Mouse (Mus musculus) adrenal gland, adult 2 months (tissue): Measurements from ENCODE around the gene Kmt2d. TPM values are rescaled to one million over a fixed set of nuclear protein-coding genes. Genes with fewer than 3 reads are reported as not detected.

Source experiments
- DNase-seq: peaks from one replicate; pipeline ENCODE4 v3.0.0; 2021
- polyA plus RNA-seq: library from polyadenylated mRNA; depleted of rRNA; stranded (reverse); fragments of >200 nt; gene quantifications from 2 replicates; pipeline ENCODE4 v1.2.3, GENCODE M21; 2012; rRNA removed
- total RNA-seq, 2 experiments: library from RNA; stranded (reverse); gene quantifications; 2 replicates each; pipeline ENCODE4 v1.2.3; 2021

The Kmt2d gene
- total and polyA plus RNA-seq, 3 experiments: 22.3 to 58.2 (median 36.8) TPM

- peak; percentile 77 for DNase-seq
Observed at GRCm38 (mm10) chr15:98799396-98799795, 71.6 kb downstream of the Kmt2d start.

DNA sequence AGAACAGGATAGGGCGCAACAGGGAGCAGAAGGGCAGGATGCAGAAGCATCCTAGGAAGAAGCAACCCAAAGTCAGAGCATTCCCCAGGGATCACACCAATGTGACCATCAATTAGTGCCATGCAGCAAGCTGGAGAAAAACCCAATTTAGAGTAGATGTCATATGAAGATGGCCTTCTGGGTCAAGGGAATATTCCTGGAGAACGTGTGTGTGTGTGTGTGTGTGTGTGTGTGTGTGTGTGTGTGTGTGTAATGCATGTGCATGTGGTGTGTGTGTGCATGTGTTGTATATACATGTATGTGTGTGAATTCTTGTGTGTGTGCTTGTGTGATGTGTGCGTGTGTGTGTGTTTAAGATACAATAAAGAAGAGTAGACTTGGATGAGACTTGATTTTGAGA is 72.1 kb downstream of the Kmt2d start:
- no peak for DNase-seq

- DNase-seq: no peak
Observed at GRCm38 (mm10) chr15:98797835-98798492, 73.0 kb downstream of the Kmt2d start.

DNA sequence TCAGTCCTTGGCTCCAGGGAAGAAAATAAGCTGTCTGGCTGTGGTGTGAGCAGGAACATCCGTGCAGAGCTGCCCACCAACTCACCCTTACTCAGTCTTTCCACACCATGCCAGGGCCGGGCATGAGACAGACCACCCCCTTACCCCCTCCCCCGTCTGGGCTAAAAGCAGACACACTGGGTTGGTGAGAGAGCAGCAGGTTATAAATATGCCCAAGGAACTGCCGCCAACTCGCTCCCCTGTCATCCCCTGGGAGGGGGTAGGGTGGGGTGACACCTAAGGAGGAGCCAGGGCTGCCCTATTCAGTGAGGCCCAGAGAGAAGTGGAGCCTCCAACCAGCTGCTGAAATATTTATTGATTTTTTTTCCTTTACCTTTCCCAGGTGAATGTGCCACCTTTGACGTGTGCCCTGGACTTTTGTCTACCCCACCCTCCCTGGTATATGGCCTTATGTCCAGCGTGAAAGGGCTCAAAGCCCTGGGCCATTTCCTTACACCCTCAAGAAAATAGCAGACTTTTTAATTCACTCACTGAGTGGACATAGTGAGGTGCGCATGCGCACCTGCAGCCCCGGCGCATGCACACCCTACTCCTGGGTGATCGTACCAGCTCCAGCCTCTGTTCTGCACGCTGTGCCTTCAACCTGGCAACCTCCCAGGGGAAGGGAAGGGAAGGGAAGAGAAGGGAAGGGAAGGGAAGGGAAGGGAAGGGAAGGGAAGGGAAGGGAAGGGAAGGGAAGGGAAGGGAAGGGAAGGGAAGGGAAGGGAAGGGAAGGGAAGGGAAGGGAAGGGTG is 74.0 kb downstream of the Kmt2d start:
- no peak for DNase-seq

DNA sequence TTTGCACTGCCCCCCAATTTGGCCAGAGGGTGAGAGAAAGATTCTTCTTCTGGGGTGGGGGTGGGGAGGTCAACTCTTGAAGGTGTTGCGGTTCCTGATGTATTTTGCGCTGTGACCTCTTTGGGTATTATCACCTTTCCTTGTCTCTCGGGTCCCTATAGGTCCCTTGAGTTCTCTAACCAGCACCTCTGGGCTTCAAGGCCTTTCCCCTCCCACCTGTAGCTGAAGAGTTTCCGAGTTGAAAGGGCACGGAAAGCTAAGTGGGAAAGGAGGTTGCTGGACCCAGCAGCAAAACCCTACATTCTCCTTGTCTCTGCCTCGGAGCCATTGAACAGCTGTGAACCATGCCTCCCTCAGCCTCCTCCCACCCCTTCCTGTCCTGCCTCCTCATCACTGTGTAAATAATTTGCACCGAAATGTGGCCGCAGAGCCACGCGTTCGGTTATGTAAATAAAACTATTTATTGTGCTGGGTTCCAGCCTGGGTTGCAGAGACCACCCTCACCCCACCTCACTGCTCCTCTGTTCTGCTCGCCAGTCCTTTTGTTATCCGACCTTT is 77.8 kb downstream of the Kmt2d start:
- DNase-seq: no peak

DNA sequence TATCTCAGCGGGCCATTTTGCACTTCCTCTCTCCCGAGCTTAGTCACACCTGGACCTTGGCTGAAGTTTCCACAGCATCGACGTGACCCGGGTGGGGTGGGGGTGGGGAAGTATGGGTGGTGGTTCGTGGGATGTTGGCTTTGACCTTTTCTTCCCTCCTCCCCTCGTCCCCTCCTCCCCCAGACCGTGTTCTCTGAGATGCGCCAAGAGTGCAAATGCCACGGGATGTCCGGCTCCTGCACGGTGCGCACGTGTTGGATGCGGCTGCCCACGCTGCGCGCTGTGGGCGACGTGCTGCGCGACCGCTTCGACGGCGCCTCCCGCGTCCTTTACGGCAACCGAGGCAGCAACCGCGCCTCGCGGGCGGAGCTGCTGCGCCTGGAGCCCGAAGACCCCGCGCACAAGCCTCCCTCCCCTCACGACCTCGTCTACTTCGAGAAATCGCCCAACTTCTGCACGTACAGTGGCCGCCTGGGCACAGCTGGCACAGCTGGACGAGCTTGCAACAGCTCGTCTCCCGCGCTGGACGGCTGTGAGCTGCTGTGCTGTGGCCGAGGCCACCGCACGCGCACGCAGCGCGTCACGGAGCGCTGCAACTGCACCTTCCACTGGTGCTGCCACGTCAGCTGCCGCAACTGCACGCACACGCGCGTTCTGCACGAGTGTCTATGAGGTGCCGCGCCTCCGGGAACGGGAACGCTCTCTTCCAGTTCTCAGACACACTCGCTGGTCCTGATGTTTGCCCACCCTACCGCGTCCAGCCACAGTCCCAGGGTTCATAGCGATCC is 78.6 kb downstream of the Kmt2d start:
- DNase-seq: no peak

GRCm38 (mm10) chr15:98791771-98792170 is 79.2 kb downstream of the Kmt2d start:
- DNase-seq: no peak

DNA sequence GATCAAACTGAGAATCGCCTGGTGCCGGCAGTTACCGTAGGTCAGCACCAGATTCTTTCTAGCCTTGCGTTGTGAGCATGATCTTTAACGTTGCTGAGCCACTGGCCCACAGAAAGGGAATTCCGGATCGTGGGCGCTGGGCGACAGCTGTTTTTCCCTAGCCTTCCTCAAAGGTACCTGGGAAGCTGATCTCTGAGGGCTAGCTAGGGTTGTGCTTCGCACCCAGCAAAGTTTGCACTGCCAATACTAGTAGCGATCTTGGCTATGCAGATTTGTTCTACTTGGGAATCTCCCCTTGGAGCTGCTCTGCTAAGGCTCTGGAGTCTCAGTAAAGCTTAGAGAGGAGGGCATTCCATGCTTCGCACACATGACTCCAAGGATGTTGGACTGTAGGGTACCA is 79.8 kb downstream of the Kmt2d start:
- DNase-seq: no peak

GRCm38 (mm10) chr15:98790761-98791160 is 80.2 kb downstream of the Kmt2d start:
- no peak for DNase-seq

- DNase-seq: peak; percentile 68
Observed at GRCm38 (mm10) chr15:98789661-98790535, 81.1 kb downstream of the Kmt2d start, which contains the start of gene Wnt1. Gene Wnt1 (plus strand): TSS chr15:98789857.

DNA sequence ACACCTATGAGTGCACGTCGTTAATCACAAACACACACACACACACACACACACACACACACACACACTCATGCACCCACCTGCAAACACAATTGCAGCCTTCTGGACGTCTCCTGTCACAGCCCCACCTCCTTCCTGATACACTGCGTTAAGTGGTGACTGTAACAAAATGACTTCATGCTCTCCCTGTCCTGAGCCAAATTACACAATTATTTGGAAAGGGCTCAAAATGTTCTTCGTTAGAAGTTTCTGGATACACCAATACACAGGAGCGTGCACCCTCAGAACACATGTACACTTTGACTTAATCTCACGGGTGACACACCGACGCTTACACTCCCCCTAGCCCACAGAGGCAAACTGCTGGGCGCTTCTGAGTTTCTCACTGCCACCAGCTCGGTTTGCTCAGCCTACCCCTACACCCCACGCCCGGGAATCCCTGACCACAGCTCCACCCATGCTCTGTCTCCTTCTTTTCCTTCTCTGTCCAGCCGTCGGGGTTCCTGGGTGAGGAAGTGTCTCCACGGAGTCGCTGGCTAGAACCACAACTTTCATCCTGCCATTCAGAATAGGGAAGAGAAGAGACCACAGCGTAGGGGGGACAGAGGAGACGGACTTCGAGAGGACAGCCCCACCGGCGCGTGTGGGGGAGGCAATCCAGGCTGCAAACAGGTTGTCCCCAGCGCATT is 81.9 kb downstream of the Kmt2d start:
- DNase-seq: peak; percentile 39

- DNase-seq: no peak
Observed at GRCm38 (mm10) chr15:98787930-98788329, 83.1 kb downstream of the Kmt2d start.

DNA sequence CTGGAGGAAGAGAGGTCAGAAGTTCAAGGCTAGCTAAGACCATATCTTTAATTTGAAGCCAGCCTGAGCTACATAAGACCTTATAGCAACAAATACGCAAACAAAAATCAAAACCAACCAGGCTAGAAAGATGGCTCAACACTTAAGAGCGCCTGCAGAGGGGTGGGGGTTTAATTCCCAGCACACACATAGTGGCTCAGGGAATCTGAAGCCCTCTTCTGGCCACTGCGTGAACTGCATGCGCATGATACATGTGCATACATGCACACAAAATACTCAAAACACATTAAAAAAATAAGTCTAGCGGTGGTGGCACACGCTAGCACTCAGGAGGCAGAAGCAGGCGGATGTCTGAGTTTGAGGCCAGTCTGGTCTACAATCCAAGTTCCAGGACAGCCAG is 85.3 kb downstream of the Kmt2d start:
- DNase-seq: no peak

Other genes starting within 250 kb of the Kmt2d start
- gene Cacnb3, start 240.4 kb downstream of the Kmt2d start, total RNA-seq: 10 to 100 TPM; 12.8 to 17.7 TPM
- gene Cacnb3, start 240.4 kb downstream of the Kmt2d start, polyA plus RNA-seq: 25.9 and 31.1 TPM in 2 replicates
- 10 to 100 TPM; 65.5 to 84.6 TPM for gene Ddx23, start 208.3 kb downstream of the Kmt2d start, total RNA-seq
- 25.6 and 27.7 TPM in 2 replicates for gene Ddx23, start 208.3 kb downstream of the Kmt2d start, polyA plus RNA-seq
- gene Rnd1, start 193.7 kb downstream of the Kmt2d start, total RNA-seq: 1 to 10 TPM; 3.9 to 4.0 TPM
- 1.4 and 3.0 TPM in 2 replicates for gene Rnd1, start 193.7 kb downstream of the Kmt2d start, polyA plus RNA-seq
- gene Ccdc65, start 163.0 kb downstream of the Kmt2d start, total RNA-seq: under 1 TPM; 0.32 to 0.62 TPM
- 0.11 and 0.23 TPM in 2 replicates for gene Ccdc65, start 163.0 kb downstream of the Kmt2d start, polyA plus RNA-seq
- 1 to 10 TPM; 4.9 to 9.3 TPM for gene Fkbp11, start 143.0 kb downstream of the Kmt2d start, total RNA-seq
- gene Fkbp11, start 143.0 kb downstream of the Kmt2d start, polyA plus RNA-seq: 8.4 and 10.0 TPM in 2 replicates
- gene Arf3, start 108.0 kb downstream of the Kmt2d start, total RNA-seq: 100 to 1,000 TPM; 130 to 136 TPM
- 82.4 and 106 TPM in 2 replicates for gene Arf3, start 108.0 kb downstream of the Kmt2d start, polyA plus RNA-seq
- 1 to 10 TPM in 1 of 2 experiments, under 1 TPM in 1; 0.84 to 2.2 TPM for gene Wnt10b, start 93.1 kb downstream of the Kmt2d start, total RNA-seq
- gene Wnt10b, start 93.1 kb downstream of the Kmt2d start, polyA plus RNA-seq: 0.45 and 2.2 TPM in 2 replicates
- not detected for gene Wnt1, start 81.3 kb downstream of the Kmt2d start, total RNA-seq
- gene Wnt1, start 81.3 kb downstream of the Kmt2d start, polyA plus RNA-seq: 0.08 TPM in 1 of 2 replicates, not detected in the other
- under 1 TPM in 1 of 2 experiments, not detected in 1; 0.35 TPM for gene Ddn, start 61.7 kb downstream of the Kmt2d start, total RNA-seq
- 0.03 and 0.08 TPM in 2 replicates for gene Ddn, start 61.7 kb downstream of the Kmt2d start, polyA plus RNA-seq
- 10 to 100 TPM; 77.1 to 79.8 TPM for gene Prkag1, start 39.7 kb downstream of the Kmt2d start, total RNA-seq
- 54.9 and 57.3 TPM in 2 replicates for gene Prkag1, start 39.7 kb downstream of the Kmt2d start, polyA plus RNA-seq
- 1 to 10 TPM in 1 of 2 experiments, under 1 TPM in 1; 0.69 to 3.6 TPM for gene Rhebl1, start 23.3 kb upstream of the Kmt2d start, total RNA-seq
- gene Rhebl1, start 23.3 kb upstream of the Kmt2d start, polyA plus RNA-seq: 1.3 and 2.0 TPM in 2 replicates
- 1 to 10 TPM; 2.3 to 3.5 TPM for gene Dhh, start 27.3 kb upstream of the Kmt2d start, total RNA-seq
- 3.1 and 3.8 TPM in 2 replicates for gene Dhh, start 27.3 kb upstream of the Kmt2d start, polyA plus RNA-seq
- gene Lmbr1l, start 47.0 kb upstream of the Kmt2d start, total RNA-seq: 10 to 100 TPM; 11.5 to 14.2 TPM
- 36.3 and 58.5 TPM in 2 replicates for gene Lmbr1l, start 47.0 kb upstream of the Kmt2d start, polyA plus RNA-seq
- gene Tuba1b, start 63.4 kb upstream of the Kmt2d start, total RNA-seq: 100 to 1,000 TPM; 235 to 261 TPM
- 616 and 725 TPM in 2 replicates for gene Tuba1b, start 63.4 kb upstream of the Kmt2d start, polyA plus RNA-seq
- gene Gm49450, start 82.3 kb upstream of the Kmt2d start, total RNA-seq: 10 to 100 TPM in 1 of 2 experiments, not detected in 1; 10.9 TPM
- gene Gm49450, start 82.3 kb upstream of the Kmt2d start, polyA plus RNA-seq: 49.5 and 126 TPM in 2 replicates
- gene Tuba1a, start 82.5 kb upstream of the Kmt2d start, total RNA-seq: 100 to 1,000 TPM in 1 of 2 experiments, 10 to 100 TPM in 1; 63.2 to 125 TPM
- 128 and 133 TPM in 2 replicates for gene Tuba1a, start 82.5 kb upstream of the Kmt2d start, polyA plus RNA-seq
- 100 to 1,000 TPM; 270 to 284 TPM for gene Tuba1c, start 158.7 kb upstream of the Kmt2d start, total RNA-seq
- gene Tuba1c, start 158.7 kb upstream of the Kmt2d start, polyA plus RNA-seq: 205 and 318 TPM in 2 replicates
- gene Prph, start 184.0 kb upstream of the Kmt2d start, total RNA-seq: under 1 TPM; 0.43 to 0.86 TPM
- gene Prph, start 184.0 kb upstream of the Kmt2d start, polyA plus RNA-seq: 2.4 and 8.5 TPM in 2 replicates
- under 1 TPM; 0.73 to 0.78 TPM for gene Troap, start 203.4 kb upstream of the Kmt2d start, total RNA-seq
- gene Troap, start 203.4 kb upstream of the Kmt2d start, polyA plus RNA-seq: 2.8 and 5.2 TPM in 2 replicates
- not detected for gene C1ql4, start 216.6 kb upstream of the Kmt2d start, total RNA-seq
- gene C1ql4, start 216.6 kb upstream of the Kmt2d start, polyA plus RNA-seq: not detected in 2 replicates
- 1 to 10 TPM; 3.2 to 4.4 TPM for gene Dnajc22, start 222.0 kb upstream of the Kmt2d start, total RNA-seq
- 0.29 and 0.31 TPM in 2 replicates for gene Dnajc22, start 222.0 kb upstream of the Kmt2d start, polyA plus RNA-seq